Mouse (Mus musculus): ENCODE data around the gene Cdv3.

DNA sequence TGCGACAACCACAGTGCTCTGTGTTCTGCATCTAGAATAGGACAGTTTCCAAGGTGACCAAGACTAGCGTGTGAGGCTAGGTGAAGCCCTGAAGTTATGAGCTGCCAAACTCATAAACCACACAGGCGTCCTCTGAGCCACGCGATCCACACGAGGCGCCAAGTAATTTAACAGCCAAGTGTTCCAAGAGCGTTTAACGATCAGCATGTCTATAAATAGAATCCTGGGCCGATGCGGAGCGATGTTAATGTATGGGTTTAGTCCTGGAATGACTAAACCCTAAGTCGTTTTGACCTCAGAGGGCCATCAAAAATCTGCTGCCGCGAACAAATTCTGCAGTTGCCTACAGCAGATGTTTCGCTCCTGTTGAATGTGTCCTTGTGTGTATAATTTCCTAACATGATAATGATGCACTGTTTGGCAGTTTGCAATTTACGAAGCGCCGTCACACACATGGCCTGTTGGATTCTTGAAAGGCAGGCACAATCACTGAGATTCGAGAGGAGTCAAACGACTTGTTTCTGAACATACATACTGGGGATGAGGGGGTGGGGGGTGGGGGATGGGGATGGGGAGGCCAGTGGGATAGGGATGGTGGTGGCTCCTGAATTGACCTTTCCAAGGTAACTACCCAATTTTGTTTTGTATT lies 33.0 kb upstream of the Cdv3 start:
- TF ChIP-seq CTCF (IDR thresholded peaks at IDR 0.05; ENCODE audit: borderline replicate concordance, insufficient read depth, low read length), result no peak
- no peak for TF ChIP-seq POLR2A (IDR thresholded peaks at IDR 0.05; ENCODE audit: low read depth, low read length)

Measured in embryonic fibroblast, embryonic 13.5 days (primary cell).